Mouse (Mus musculus): ENCODE results near the gene Pdzph1. TPM values are rescaled to one million over a fixed set of nuclear protein-coding genes. Genes with fewer than 3 reads are reported as not detected.

Gene Pdzph1
- polyA plus RNA-seq, 1 experiment from 2014 or later = not detected

Other genes starting within 250 kb of the Pdzph1 start
- 6.2 and 7.5 TPM in 2 replicates for gene Nudt12, start 22.0 kb upstream of the Pdzph1 start, polyA plus RNA-seq (2014; fragmentation: Nextera tagmentation; extraction: Ambion mirVana)